Mouse (Mus musculus): ENCODE data around the gene Zfp740. TPM values are rescaled to one million over a fixed set of nuclear protein-coding genes. Genes with fewer than 3 reads are reported as not detected.

The Zfp740 gene
- polyA plus RNA-seq, 1 experiment from 2014 or later, result 28.4 TPM

DNA sequence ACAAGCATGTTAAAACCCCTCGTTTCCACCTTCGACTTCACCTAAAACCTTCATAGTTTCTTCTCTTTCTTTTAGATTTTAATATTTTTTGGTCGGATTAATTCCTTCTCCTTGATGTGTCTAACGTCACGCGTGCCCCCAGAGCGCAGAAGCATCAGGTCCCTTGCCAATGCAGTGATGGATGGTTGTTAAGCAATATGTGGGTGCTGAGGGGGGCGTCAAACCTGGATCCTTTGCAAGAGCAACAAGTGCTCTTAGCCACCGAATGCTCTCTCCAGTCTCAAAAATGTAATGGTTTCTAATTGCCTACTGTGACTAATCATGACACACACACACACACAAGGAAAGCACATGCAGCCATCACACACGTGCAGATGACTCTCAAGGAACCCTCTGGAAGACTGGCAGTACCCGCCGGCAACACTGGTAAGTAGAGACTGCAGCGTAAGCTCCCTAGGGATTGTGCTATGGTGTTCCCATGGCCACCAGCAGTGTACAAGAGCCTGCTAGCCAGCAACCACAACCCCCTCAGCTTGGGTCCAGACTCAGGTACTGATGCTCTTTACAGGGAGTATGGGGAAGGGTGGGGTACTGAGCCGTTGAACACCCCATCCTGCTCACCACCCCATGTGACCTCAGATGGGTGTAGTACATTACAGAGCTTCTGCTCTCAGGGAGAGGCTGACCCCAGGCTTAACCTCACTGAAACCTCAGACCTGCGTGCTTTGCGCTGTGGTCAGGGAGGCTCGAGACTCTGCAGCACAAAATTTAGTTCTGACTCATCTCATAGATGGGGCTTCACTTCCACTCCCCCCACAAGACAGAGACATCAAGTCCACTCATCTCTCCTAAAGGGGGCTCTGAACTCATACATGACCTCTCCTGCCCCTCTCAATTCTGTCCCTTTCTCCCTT lies 27.6 kb downstream of the Zfp740 start:
- no peak for ATAC-seq (ENCODE audit: insufficient number of reproducible peaks, insufficient read depth, low FRiP score, low read depth)
- Histone ChIP-seq H3K9ac (ENCODE audit: low read length) (no peak overlapping the region), H3K36me3 (ENCODE audit: control insufficient read depth, insufficient read depth, low read length) (0 out of 2 replicates have a peak, but pooled peaks cover 3% of the 10 kb centered on the region), H3K4me3 (ENCODE audit: control insufficient read depth in 1 of 2, insufficient read depth in 1 of 2, low read depth in 1 of 2, low read length in 2 of 2) (no peak overlapping the region), H3K9me3 (ENCODE audit: control insufficient read depth, low read length) (no peaks in the 10 kb centered on the region), H3K4me2 (ENCODE audit: low read length) (no peak overlapping the region), H3K27me3 (ENCODE audit: control insufficient read depth, insufficient read depth, low read length) (no peaks in the 10 kb centered on the region), H3K27ac (replicated peaks in 1 of 2; ENCODE audit: control insufficient read depth in 1 of 2, insufficient read depth in 1 of 2, low read depth in 2 of 2, low read length in 2 of 2) (no peak overlapping the region), H3K4me1 (ENCODE audit: control insufficient read depth in 2 of 2, insufficient read depth in 2 of 2, low read length in 2 of 2) (peaks cover 0 to 3% of the 10 kb centered on the region in 2 experiments; a peak in 2 of 4 replicates)
- WGBS, result 78% methylated on average over 17 of the region's 17 CpGs

DNA sequence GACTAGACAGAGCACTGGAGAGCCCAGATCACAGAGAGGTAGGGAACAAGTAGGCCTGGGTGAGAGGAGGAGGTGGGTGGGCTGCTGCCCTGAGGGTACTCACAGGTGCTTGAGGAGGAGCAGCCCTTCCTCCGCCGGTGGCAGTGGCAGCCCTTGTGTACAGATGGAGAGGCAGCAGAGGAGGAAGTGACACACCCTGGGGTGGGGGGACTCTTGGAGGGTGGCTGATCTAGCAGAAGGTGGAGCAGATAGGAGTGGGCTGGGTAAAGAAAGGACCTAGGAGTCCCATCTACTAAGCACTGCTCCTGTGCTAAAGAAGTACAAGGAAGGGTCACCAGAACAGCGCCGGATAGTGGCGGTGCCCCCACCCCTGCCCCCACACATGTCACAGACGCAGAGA lies 28.7 kb downstream of the Zfp740 start, which contains the start of gene Itgb7:
TSS of gene Itgb7 (minus strand) at position 197 of the 400 bp plus-strand sequence.
- H3K36me3 ChIP-seq (ENCODE audit: control insufficient read depth, insufficient read depth, low read length), result 0 out of 2 replicates have a peak, but pooled peaks cover 3% of the 10 kb centered on the region
- no peaks in the 10 kb centered on the region for H3K9me3 ChIP-seq (ENCODE audit: control insufficient read depth, low read length)
- no peak within 1 kb of the TSS for H3K4me2 ChIP-seq (ENCODE audit: low read length)
- no peak within 1 kb of the TSS for H3K27ac ChIP-seq (replicated peaks in 1 of 2; ENCODE audit: control insufficient read depth in 1 of 2, insufficient read depth in 1 of 2, low read depth in 2 of 2, low read length in 2 of 2)
- H3K4me1 ChIP-seq (ENCODE audit: control insufficient read depth in 2 of 2, insufficient read depth in 2 of 2, low read length in 2 of 2), result peaks cover 0 to 3% of the 10 kb centered on the region in 2 experiments; a peak in 2 of 4 replicates
- no peak within 1 kb of the TSS for H3K9ac ChIP-seq (ENCODE audit: low read length)
- 32% methylated on average over 6 of the region's 6 CpGs for WGBS
- no peak within 1 kb of the TSS for H3K4me3 ChIP-seq (ENCODE audit: control insufficient read depth in 1 of 2, insufficient read depth in 1 of 2, low read depth in 1 of 2, low read length in 2 of 2)
- ATAC-seq (ENCODE audit: insufficient number of reproducible peaks, insufficient read depth, low FRiP score, low read depth), result no peak
- no peaks in the 10 kb centered on the region for H3K27me3 ChIP-seq (ENCODE audit: control insufficient read depth, insufficient read depth, low read length)

DNA sequence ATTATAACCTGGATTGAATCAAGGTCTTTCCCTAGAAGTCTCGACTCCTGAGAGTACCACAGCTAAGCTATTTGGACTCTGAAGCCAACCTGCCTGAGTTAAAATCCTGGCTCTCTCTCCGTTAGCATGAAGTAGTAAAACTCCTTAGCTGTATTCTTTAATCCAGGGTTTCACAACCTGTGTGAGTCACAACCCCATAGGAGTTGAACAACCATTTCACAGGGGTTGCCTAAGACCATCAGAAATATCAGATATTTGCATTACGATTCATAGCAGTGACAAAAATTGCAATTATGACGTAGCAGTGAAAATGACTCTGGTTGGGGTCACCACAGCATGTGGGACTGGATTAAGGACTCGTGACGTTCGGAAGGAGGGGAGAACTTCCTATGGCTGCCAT lies 29.7 kb downstream of the Zfp740 start:
- WGBS, result 82% methylated on average over 7 of the region's 7 CpGs
- Histone ChIP-seq H3K9me3 (ENCODE audit: control insufficient read depth, low read length) (no peaks in the 10 kb centered on the region), H3K9ac (ENCODE audit: low read length) (no peak overlapping the region), H3K27ac (replicated peaks in 1 of 2; ENCODE audit: control insufficient read depth in 1 of 2, insufficient read depth in 1 of 2, low read depth in 2 of 2, low read length in 2 of 2) (no peak overlapping the region), H3K36me3 (ENCODE audit: control insufficient read depth, insufficient read depth, low read length) (0 out of 2 replicates have a peak, but pooled peaks cover 3% of the 10 kb centered on the region), H3K4me3 (ENCODE audit: control insufficient read depth in 1 of 2, insufficient read depth in 1 of 2, low read depth in 1 of 2, low read length in 2 of 2) (no peak overlapping the region), H3K4me1 (ENCODE audit: control insufficient read depth in 2 of 2, insufficient read depth in 2 of 2, low read length in 2 of 2) (peaks cover 0 to 3% of the 10 kb centered on the region in 2 experiments; a peak in 2 of 4 replicates), H3K27me3 (ENCODE audit: control insufficient read depth, insufficient read depth, low read length) (no peaks in the 10 kb centered on the region), H3K4me2 (ENCODE audit: low read length) (no peak overlapping the region)
- ATAC-seq (ENCODE audit: insufficient number of reproducible peaks, insufficient read depth, low FRiP score, low read depth), result no peak

DNA sequence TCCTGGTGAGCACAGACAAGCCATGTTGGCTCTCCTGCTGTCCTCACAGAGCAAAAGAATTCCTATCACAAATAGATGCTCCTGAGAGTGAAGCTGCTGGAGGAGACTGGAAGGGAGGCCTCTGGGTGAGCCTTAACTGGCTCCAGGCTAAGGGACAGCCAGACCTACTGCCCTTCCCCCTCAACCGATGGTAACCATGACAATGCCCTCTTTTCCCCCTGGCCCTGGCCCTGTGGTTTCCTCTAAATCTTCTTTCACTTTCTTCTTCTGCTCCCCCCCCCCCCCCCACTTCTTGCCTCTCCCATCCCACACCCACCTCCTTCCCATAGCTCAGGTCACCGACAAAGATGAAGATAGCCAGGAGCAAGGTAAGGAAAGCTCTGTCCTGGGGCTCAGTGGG lies 30.8 kb downstream of the Zfp740 start:
- 28% methylated on average over 2 of the region's 2 CpGs for WGBS
- Histone ChIP-seq H3K27me3 (ENCODE audit: control insufficient read depth, insufficient read depth, low read length) (no peaks in the 10 kb centered on the region), H3K36me3 (ENCODE audit: control insufficient read depth, insufficient read depth, low read length) (peaks cover 10% of the 10 kb centered on the region; the same call in 1 of the 2 replicates), H3K4me1 (ENCODE audit: control insufficient read depth in 2 of 2, insufficient read depth in 2 of 2, low read length in 2 of 2) (peaks cover 0 to 3% of the 10 kb centered on the region in 2 experiments; a peak in 2 of 4 replicates), H3K9ac (ENCODE audit: low read length) (no peak overlapping the region), H3K4me2 (ENCODE audit: low read length) (no peak overlapping the region), H3K4me3 (ENCODE audit: control insufficient read depth in 1 of 2, insufficient read depth in 1 of 2, low read depth in 1 of 2, low read length in 2 of 2) (no peak overlapping the region), H3K9me3 (ENCODE audit: control insufficient read depth, low read length) (no peaks in the 10 kb centered on the region), H3K27ac (replicated peaks in 1 of 2; ENCODE audit: control insufficient read depth in 1 of 2, insufficient read depth in 1 of 2, low read depth in 2 of 2, low read length in 2 of 2) (no peak overlapping the region)
- no peak for ATAC-seq (ENCODE audit: insufficient number of reproducible peaks, insufficient read depth, low FRiP score, low read depth)

DNA sequence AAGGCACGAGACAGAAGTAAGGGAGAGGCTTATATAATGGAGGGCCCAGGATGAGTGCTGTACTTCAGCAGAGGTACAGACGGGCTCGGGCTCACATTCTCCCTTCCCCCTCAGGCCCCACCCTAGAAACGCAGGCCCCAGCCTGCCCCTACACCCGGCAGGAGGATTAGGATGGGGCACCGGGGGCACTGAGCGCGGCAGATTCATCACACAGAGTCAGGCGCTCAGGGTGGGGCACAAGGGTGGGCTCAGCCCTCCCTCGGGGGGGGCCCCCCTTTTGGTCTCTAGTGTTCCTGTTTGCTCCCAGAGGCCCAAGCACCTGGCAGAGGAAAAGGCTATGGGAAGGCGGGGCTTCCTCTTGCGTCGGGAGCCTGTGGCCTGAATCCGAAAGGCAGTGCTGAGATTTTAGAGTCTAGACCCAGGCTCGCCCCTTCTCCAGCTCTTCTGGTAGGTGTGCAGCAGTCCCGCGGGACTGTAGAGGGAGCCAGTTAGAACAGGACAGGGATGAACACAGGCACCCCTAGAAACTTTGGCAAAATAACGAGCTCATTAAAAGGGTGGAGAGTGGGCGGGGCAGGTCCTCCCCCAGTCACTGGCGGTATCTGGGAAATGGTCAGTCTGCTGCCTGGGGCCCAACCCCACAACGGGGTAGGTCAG lies 32.5 kb downstream of the Zfp740 start:
- peaks cover 12% of the 10 kb centered on the region; the same call in 1 of the 2 replicates for H3K36me3 ChIP-seq (ENCODE audit: control insufficient read depth, insufficient read depth, low read length)
- H3K4me2 ChIP-seq (ENCODE audit: low read length), result peak overlapping the region; percentile 27
- H3K9ac ChIP-seq (ENCODE audit: low read length), result peak overlapping the region; percentile 34; the same call in 1 of the 2 replicates
- no peak overlapping the region for H3K4me3 ChIP-seq (ENCODE audit: control insufficient read depth in 1 of 2, insufficient read depth in 1 of 2, low read depth in 1 of 2, low read length in 2 of 2)
- H3K4me1 ChIP-seq (ENCODE audit: control insufficient read depth in 2 of 2, insufficient read depth in 2 of 2, low read length in 2 of 2), result peaks cover 0 to 3% of the 10 kb centered on the region in 2 experiments; a peak in 2 of 4 replicates
- no peak overlapping the region for H3K27ac ChIP-seq (replicated peaks in 1 of 2; ENCODE audit: control insufficient read depth in 1 of 2, insufficient read depth in 1 of 2, low read depth in 2 of 2, low read length in 2 of 2)
- no peak for ATAC-seq (ENCODE audit: insufficient number of reproducible peaks, insufficient read depth, low FRiP score, low read depth)
- no peaks in the 10 kb centered on the region; the same call in 1 of the 2 replicates for H3K27me3 ChIP-seq (ENCODE audit: control insufficient read depth, insufficient read depth, low read length)
- 24% methylated on average over 21 of the region's 21 CpGs for WGBS
- no peaks in the 10 kb centered on the region for H3K9me3 ChIP-seq (ENCODE audit: control insufficient read depth, low read length)

DNA sequence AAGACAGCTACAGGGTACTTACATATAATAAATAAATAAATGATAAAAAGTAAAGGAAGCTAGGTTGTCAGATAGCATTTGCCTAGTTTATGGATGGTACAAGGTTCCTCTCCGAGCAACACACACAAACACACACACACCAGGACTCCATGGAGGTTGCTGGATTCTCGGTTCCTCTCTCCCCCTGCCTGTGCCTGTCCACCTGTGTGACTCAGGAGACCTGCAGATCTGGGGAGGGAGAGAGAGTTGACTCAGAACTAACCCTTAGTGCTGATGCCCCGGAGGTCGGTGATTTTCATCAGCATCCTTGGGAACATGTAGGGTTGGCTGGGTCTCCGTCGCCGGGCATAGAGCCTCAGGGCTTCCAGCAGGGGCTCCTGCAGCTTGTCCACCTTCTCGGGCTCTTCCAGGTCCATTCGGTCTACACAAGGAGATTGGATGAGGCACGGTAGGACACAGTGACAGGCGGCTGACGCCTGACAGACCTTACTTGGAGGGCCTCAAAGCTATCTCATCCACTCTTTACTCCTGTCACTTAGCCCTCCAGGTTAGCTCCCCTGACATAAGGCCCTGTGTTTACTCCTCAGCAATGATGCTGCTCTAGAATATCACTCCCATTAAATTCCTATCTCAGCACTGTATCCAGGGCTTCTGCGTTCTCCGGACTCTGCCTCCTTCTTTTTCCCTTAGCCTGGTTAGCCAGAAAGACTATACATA lies 35.7 kb downstream of the Zfp740 start:
- Histone ChIP-seq H3K27me3 (ENCODE audit: control insufficient read depth, insufficient read depth, low read length) (peaks cover 21% of the 10 kb centered on the region), H3K36me3 (ENCODE audit: control insufficient read depth, insufficient read depth, low read length) (peaks cover 12% of the 10 kb centered on the region; the same call in 1 of the 2 replicates), H3K9me3 (ENCODE audit: control insufficient read depth, low read length) (no peaks in the 10 kb centered on the region), H3K27ac (replicated peaks in 1 of 2; ENCODE audit: control insufficient read depth in 1 of 2, insufficient read depth in 1 of 2, low read depth in 2 of 2, low read length in 2 of 2) (no peak overlapping the region), H3K9ac (ENCODE audit: low read length) (no peak overlapping the region), H3K4me3 (ENCODE audit: control insufficient read depth in 1 of 2, insufficient read depth in 1 of 2, low read depth in 1 of 2, low read length in 2 of 2) (no peak overlapping the region), H3K4me1 (ENCODE audit: control insufficient read depth in 2 of 2, insufficient read depth in 2 of 2, low read length in 2 of 2) (peaks cover 6 to 7% of the 10 kb centered on the region in 2 experiments; a peak in 3 of 4 replicates), H3K4me2 (ENCODE audit: low read length) (no peak overlapping the region)
- no peak for ATAC-seq (ENCODE audit: insufficient number of reproducible peaks, insufficient read depth, low FRiP score, low read depth)
- 77% methylated on average over 14 of the region's 14 CpGs for WGBS

DNA sequence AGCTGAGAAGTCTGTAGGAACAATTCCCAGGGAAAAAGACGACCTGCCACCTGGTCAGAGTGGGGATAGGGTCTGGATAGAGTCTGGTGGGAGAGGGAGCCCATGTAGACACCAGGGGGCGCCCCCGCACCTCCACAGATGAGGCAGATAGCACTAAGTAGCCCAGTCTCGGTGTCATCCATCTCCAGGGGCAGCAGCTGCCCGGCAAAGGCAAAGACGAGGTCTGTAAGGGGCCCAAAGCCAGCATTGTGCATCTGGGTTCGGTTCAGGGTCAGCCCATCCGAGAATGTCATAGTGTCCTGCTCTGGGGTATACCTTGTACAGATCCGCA lies 36.2 kb downstream of the Zfp740 start:
- Histone ChIP-seq H3K27ac (replicated peaks in 1 of 2; ENCODE audit: control insufficient read depth in 1 of 2, insufficient read depth in 1 of 2, low read depth in 2 of 2, low read length in 2 of 2) (no peak overlapping the region), H3K4me2 (ENCODE audit: low read length) (no peak overlapping the region), H3K4me1 (ENCODE audit: control insufficient read depth in 2 of 2, insufficient read depth in 2 of 2, low read length in 2 of 2) (peaks cover 8 to 10% of the 10 kb centered on the region in 2 experiments; a peak in 3 of 4 replicates), H3K9me3 (ENCODE audit: control insufficient read depth, low read length) (no peaks in the 10 kb centered on the region), H3K36me3 (ENCODE audit: control insufficient read depth, insufficient read depth, low read length) (peaks cover 12% of the 10 kb centered on the region; the same call in 1 of the 2 replicates), H3K27me3 (ENCODE audit: control insufficient read depth, insufficient read depth, low read length) (peaks cover 25% of the 10 kb centered on the region), H3K9ac (ENCODE audit: low read length) (no peak overlapping the region), H3K4me3 (ENCODE audit: control insufficient read depth in 1 of 2, insufficient read depth in 1 of 2, low read depth in 1 of 2, low read length in 2 of 2) (no peak overlapping the region)
- ATAC-seq (ENCODE audit: insufficient number of reproducible peaks, insufficient read depth, low FRiP score, low read depth), result 0 out of 2 replicates have a peak, but pooled peaks have one; percentile 60
- WGBS, result 7% methylated on average over 9 of the region's 9 CpGs
